Mouse (Mus musculus) stomach, embryonic 14.5 days (tissue): Measurements from ENCODE around the gene Tom1l2. TPM values are rescaled to one million over a fixed set of nuclear protein-coding genes. Genes with fewer than 3 reads are reported as not detected.

Experiments used
- ATAC-seq: fragments of 200-750 bp; cut with Nextera tagmentation; 2 replicates; pipeline ENCODE4 v1.8.0; 2017; ENCODE audit warnings: low read depth, moderate TSS enrichment; ENCODE audit not compliant: insufficient number of reproducible peaks, insufficient read depth, low FRiP score
- H3K27ac ChIP-seq: fragments of 300-500 bp; sonication (generic); 2 replicates; pipeline ENCODE4 v1.5.1; 2014; ENCODE audit warnings: mild to moderate bottlenecking, low read length, moderate library complexity, mixed read lengths
- H3K27me3 ChIP-seq: fragments of 300-500 bp; sonication (generic); 2 replicates; pipeline ENCODE4 v1.6.1; 2014; ENCODE audit warnings: low read length, control low read depth, mixed read lengths; ENCODE audit not compliant: control insufficient read depth, insufficient read depth
- H3K36me3 ChIP-seq: fragments of 300-500 bp; sonication (generic); 2 replicates; pipeline ENCODE4 v1.6.1; 2014; ENCODE audit warnings: mild to moderate bottlenecking, control low read depth, low read length, moderate library complexity, mixed read lengths; ENCODE audit not compliant: control insufficient read depth, insufficient read depth
- H3K4me1 ChIP-seq: fragments of 300-500 bp; sonication (generic); 2 replicates; pipeline ENCODE4 v1.6.1; 2014; ENCODE audit warnings: low read length, control low read depth, mixed read lengths; ENCODE audit not compliant: control insufficient read depth, insufficient read depth
- H3K4me2 ChIP-seq: fragments of 300-500 bp; sonication (generic); replicated peaks from 2 replicates; pipeline ENCODE4 v1.6.1; 2014; ENCODE audit warnings: low read depth, low read length, control low read depth
- H3K4me3 ChIP-seq: fragments of 300-500 bp; sonication (generic); 2 replicates; pipeline ENCODE4 v1.5.1; 2014; ENCODE audit warnings: low read depth, low read length, control low read depth
- H3K9ac ChIP-seq: fragments of 300-500 bp; sonication (generic); replicated peaks from 2 replicates; pipeline ENCODE4 v1.6.1; 2014; ENCODE audit warnings: low read depth, mild to moderate bottlenecking, control low read depth, low read length, moderate library complexity, mixed read lengths
- H3K9me3 ChIP-seq: fragments of 300-500 bp; sonication (generic); 2 replicates; pipeline ENCODE4 v1.6.1; 2016; ENCODE audit warnings: low read depth, low read length, control low read depth; ENCODE audit not compliant: control insufficient read depth
- WGBS: fragments of 180-500 bp; shearing (Covaris S2); extraction: QIAGEN DNeasy Blood & Tissue Kit; methylation state at CpG from one replicate; pipeline ENCODE4 v1.1.7; 2014; 5-methylcytosine and 5-hydroxymethylcytosine counted together
- polyA plus RNA-seq: library from polyadenylated mRNA; unstranded; fragments of >200 nt; fragmentation: Nextera tagmentation; extraction: Ambion mirVana; gene quantifications from 2 replicates; pipeline ENCODE4 v1.2.1, GENCODE M21; 2014

Tom1l2 gene
- 22.2 and 22.7 TPM in 2 replicates for polyA plus RNA-seq

GRCm38 (mm10) chr11:60352559-60353411 lies at the start of gene Tom1l2, which contains the start of gene Drc3:
Gene Tom1l2 (minus strand): TSS chr11:60352905.
Gene Drc3 (plus strand): TSS chr11:60353329.
- H3K4me3 ChIP-seq = peak within 1 kb of the TSS; percentile 75
- peak within 1 kb of the TSS; percentile 68 for H3K9ac ChIP-seq
- 0 out of 2 replicates have a peak, but pooled peaks cover 8% of the 10 kb centered on the region for H3K4me1 ChIP-seq
- H3K36me3 ChIP-seq = no peaks in the 10 kb centered on the region
- ATAC-seq = peak; percentile 100
- no peaks in the 10 kb centered on the region for H3K9me3 ChIP-seq
- WGBS = under 1% methylated on average over 57 of the region's 57 CpGs
- no peaks in the 10 kb centered on the region for H3K27me3 ChIP-seq
- peak within 1 kb of the TSS; percentile 89 for H3K4me2 ChIP-seq
- H3K27ac ChIP-seq = peak within 1 kb of the TSS; percentile 44; the same call in 1 of the 2 replicates

- Histone ChIP-seq H3K27ac (no peak overlapping the region), H3K36me3 (peaks cover 16% of the 10 kb centered on the region), H3K9me3 (no peaks in the 10 kb centered on the region), H3K27me3 (no peaks in the 10 kb centered on the region), H3K9ac (no peak overlapping the region), H3K4me3 (no peak overlapping the region), H3K4me2 (no peak overlapping the region), H3K4me1 (no peaks in the 10 kb centered on the region)
- 97% methylated on average over 2 of the region's 2 CpGs for WGBS
- no peak for ATAC-seq
Measured at GRCm38 (mm10) chr11:60397172-60397571, 44.5 kb upstream of the Tom1l2 start.

GRCm38 (mm10) chr11:60396546-60396945 lies 43.8 kb upstream of the Tom1l2 start:
- no peak for ATAC-seq

GRCm38 (mm10) chr11:60391346-60391745 lies 38.6 kb upstream of the Tom1l2 start:
- Histone ChIP-seq H3K4me3 (no peak overlapping the region), H3K36me3 (no peaks in the 10 kb centered on the region), H3K4me2 (no peak overlapping the region), H3K27ac (no peak overlapping the region), H3K9me3 (no peaks in the 10 kb centered on the region), H3K4me1 (no peaks in the 10 kb centered on the region), H3K9ac (no peak overlapping the region), H3K27me3 (no peaks in the 10 kb centered on the region)
- no peak for ATAC-seq
- 82% methylated on average over 6 of the region's 6 CpGs for whole genome bisulfite sequencing

More at GRCm38 (mm10) chr11:60396546-60396945, 43.8 kb upstream of the Tom1l2 start:
- no peak overlapping the region for H3K4me2 ChIP-seq
- no peak overlapping the region for H3K9ac ChIP-seq
- no peaks in the 10 kb centered on the region for H3K4me1 ChIP-seq
- H3K4me3 ChIP-seq = no peak overlapping the region
- no peaks in the 10 kb centered on the region for H3K9me3 ChIP-seq
- 38% methylated on average over 6 of the region's 6 CpGs for WGBS
- H3K27ac ChIP-seq = no peak overlapping the region
- peaks cover 10% of the 10 kb centered on the region for H3K36me3 ChIP-seq
- H3K27me3 ChIP-seq = no peaks in the 10 kb centered on the region

GRCm38 (mm10) chr11:60387944-60388343 lies 35.2 kb upstream of the Tom1l2 start:
- Histone ChIP-seq H3K4me3 (no peak overlapping the region), H3K9me3 (no peaks in the 10 kb centered on the region), H3K9ac (no peak overlapping the region), H3K36me3 (no peaks in the 10 kb centered on the region), H3K4me1 (no peaks in the 10 kb centered on the region), H3K27me3 (no peaks in the 10 kb centered on the region), H3K4me2 (no peak overlapping the region), H3K27ac (no peak overlapping the region)
- ATAC-seq = no peak
- 90% methylated on average over 2 of the region's 2 CpGs for WGBS

GRCm38 (mm10) chr11:60385946-60386345 lies 33.2 kb upstream of the Tom1l2 start:
- no peak overlapping the region for H3K27ac ChIP-seq
- no peak for ATAC-seq
- H3K4me1 ChIP-seq = no peaks in the 10 kb centered on the region
- no peaks in the 10 kb centered on the region for H3K9me3 ChIP-seq
- WGBS = 78% methylated on average over 5 of the region's 5 CpGs
- H3K4me3 ChIP-seq = no peak overlapping the region
- no peaks in the 10 kb centered on the region for H3K36me3 ChIP-seq
- no peak overlapping the region for H3K4me2 ChIP-seq
- H3K9ac ChIP-seq = no peak overlapping the region
- no peaks in the 10 kb centered on the region for H3K27me3 ChIP-seq

GRCm38 (mm10) chr11:60384762-60385421 lies 32.2 kb upstream of the Tom1l2 start:
- ATAC-seq = no peak
- no peaks in the 10 kb centered on the region for H3K4me1 ChIP-seq
- no peak overlapping the region for H3K9ac ChIP-seq
- no peak overlapping the region for H3K27ac ChIP-seq
- H3K4me3 ChIP-seq = no peak overlapping the region
- H3K27me3 ChIP-seq = no peaks in the 10 kb centered on the region
- H3K36me3 ChIP-seq = no peaks in the 10 kb centered on the region
- WGBS = 7% methylated on average over 16 of the region's 16 CpGs
- no peaks in the 10 kb centered on the region for H3K9me3 ChIP-seq
- peak overlapping the region; percentile 8; the same call in 1 of the 2 replicates for H3K4me2 ChIP-seq

- 89% methylated on average over 6 of the region's 6 CpGs for whole genome bisulfite sequencing
- no peaks in the 10 kb centered on the region for H3K9me3 ChIP-seq
Measured at GRCm38 (mm10) chr11:60383518-60383917, 30.8 kb upstream of the Tom1l2 start.

More at GRCm38 (mm10) chr11:60383518-60383917, 30.8 kb upstream of the Tom1l2 start:
- H3K4me1 ChIP-seq = no peaks in the 10 kb centered on the region
- H3K4me2 ChIP-seq = no peak overlapping the region
- no peaks in the 10 kb centered on the region for H3K27me3 ChIP-seq
- no peak for ATAC-seq
- no peak overlapping the region for H3K27ac ChIP-seq
- no peaks in the 10 kb centered on the region for H3K36me3 ChIP-seq
- no peak overlapping the region for H3K4me3 ChIP-seq
- H3K9ac ChIP-seq = no peak overlapping the region
